Comparison of ENCODE assay signal across 8 mouse cellular contexts in genomic region chr5:143731483-143732112, GRCm38 (mm10). TPM values are rescaled to one million over a fixed set of nuclear protein-coding genes. Genes with fewer than 3 reads are reported as not detected.
DNase-seq lines count a peak whose midpoint lies in the region; ATAC-seq lines count a peak whose summit lies in the region.

No protein-coding gene starts in this region.

- H3K9ac ChIP-seq in forebrain, embryonic 16.5 days (replicated peaks; ENCODE audit: low read depth, low read length) = peak overlapping the region; percentile 94
- H3K9ac ChIP-seq in intestine, embryonic 15.5 days = peak overlapping the region; percentile 85

- H3K4me3 ChIP-seq in forebrain, embryonic 16.5 days (replicated peaks; ENCODE audit: low read length) = peak overlapping the region; percentile 90
- peak overlapping the region; percentile 97 for H3K4me3 ChIP-seq in intestine, embryonic 15.5 days (replicated peaks)

- DNase-seq in frontal cortex, adult 2 months (ENCODE audit: extremely low spot score in 1 of 2, low spot score in 1 of 2) = no peak
- DNase-seq in adrenal gland, postnatal 10 days = peak; percentile 50
- peak; percentile 22 for DNase-seq in lung, postnatal 14 days
- peak; percentile 40 for DNase-seq in splenic B cell, adult 2 months (ENCODE audit: low read depth, low spot score)

- H3K27me3 ChIP-seq in forebrain, embryonic 16.5 days (replicated peaks; ENCODE audit: control insufficient read depth, insufficient read depth, low read length) = no peaks in the 10 kb centered on the region
- no peaks in the 10 kb centered on the region for H3K27me3 ChIP-seq in intestine, embryonic 15.5 days (replicated peaks)
- H3K27me3 ChIP-seq in splenic B cell, adult 2 months (ENCODE audit: control insufficient read depth, insufficient read depth, low read length, poor library complexity, severe bottlenecking) = no peaks in the 10 kb centered on the region

- H3K4me2 ChIP-seq in forebrain, embryonic 16.5 days (ENCODE audit: low read length) = peak overlapping the region; percentile 92
- peak overlapping the region; percentile 81 for H3K4me2 ChIP-seq in intestine, embryonic 15.5 days (replicated peaks)

- under 1% methylated on average over 58 of the region's 82 CpGs for WGBS in forebrain, embryonic 16.5 days
- under 1% methylated on average over 61 of the region's 82 CpGs for WGBS in intestine, embryonic 15.5 days

- no peaks in the 10 kb centered on the region for H3K9me3 ChIP-seq in forebrain, embryonic 16.5 days (ENCODE audit: control insufficient read depth, low read length)
- no peaks in the 10 kb centered on the region for H3K9me3 ChIP-seq in intestine, embryonic 15.5 days

- ATAC-seq in frontal cortex, adult (ENCODE audit: low TSS enrichment) = 0 out of 2 replicates have a peak, but pooled peaks have one; percentile 1
- peak; percentile 15; the same call in 1 of the 2 replicates for ATAC-seq in forebrain, embryonic 16.5 days
- peak; percentile 48 for ATAC-seq in intestine, embryonic 15.5 days
- no peak for ATAC-seq in activated CD4-positive, CD25-positive, alpha-beta regulatory T cell, adult 4 months

- H3K27ac ChIP-seq in forebrain, embryonic 16.5 days (ENCODE audit: low read length) = peak overlapping the region; percentile 79
- peak overlapping the region; percentile 91 for H3K27ac ChIP-seq in intestine, embryonic 15.5 days

- H3K4me1 ChIP-seq in forebrain, embryonic 16.5 days (replicated peaks; ENCODE audit: control insufficient read depth, insufficient read depth, low read length) = peaks cover 10% of the 10 kb centered on the region
- 0 out of 2 replicates have a peak, but pooled peaks cover 9% of the 10 kb centered on the region for H3K4me1 ChIP-seq in intestine, embryonic 15.5 days (replicated peaks)

- no peaks in the 10 kb centered on the region for H3K36me3 ChIP-seq in forebrain, embryonic 16.5 days (ENCODE audit: control insufficient read depth, insufficient read depth)
- 0 out of 2 replicates have a peak, but pooled peaks cover 3% of the 10 kb centered on the region for H3K36me3 ChIP-seq in intestine, embryonic 15.5 days
- H3K36me3 ChIP-seq in splenic B cell, adult 2 months (ENCODE audit: control insufficient read depth, insufficient read depth, low read length, poor library complexity, severe bottlenecking) = peaks cover under 1% of the 10 kb centered on the region

RNA-seq across cellular contexts. Expression of gene Usp42, which starts 0.5 kb away (rescaled TPM):
- polyA plus RNA-seq in frontal cortex, adult 2 months (2012; rRNA removed) = 12.0 and 12.7 TPM in 2 replicates
- total RNA-seq in adrenal gland, postnatal 10 days (2021) = 10 to 100 TPM; 11.2 to 13.4 TPM
- 27.5 and 28.5 TPM in 2 replicates for polyA plus RNA-seq in forebrain, embryonic 16.5 days (2015; fragmentation: Nextera tagmentation; extraction: Ambion mirVana)
- 14.8 and 15.4 TPM in 2 replicates for polyA plus RNA-seq in intestine, embryonic 15.5 days (2015; fragmentation: Nextera tagmentation; extraction: Ambion mirVana)
- polyA plus RNA-seq in activated CD4-positive, CD25-positive, alpha-beta regulatory T cell, adult 4 months (2017; shearing (Covaris generic)) = 1 to 10 TPM; 8.3 to 9.3 TPM

Comparison
In these comparisons a context has a peak if more than half of its experiments do, and no peak if none do; other contexts are left out.
1. DNase-seq: peak in adrenal gland, postnatal 10 days (single experiment), lung, postnatal 14 days (single experiment) and splenic B cell, adult 2 months (single experiment); none in frontal cortex, adult 2 months (0 of 2).